Mouse (Mus musculus) cerebellum, adult 9-10 months (tissue): ENCODE measurements around the gene Cacng2.
A peak's percentile ranks its signal among the peaks of the same experiment; 100 is the strongest.
"Not testable (repeated sequence)": the region's sequence is repeated elsewhere in the genome, so short reads cannot be mapped to it uniquely, and the experiment has no call there.

Experiments used
- DNase-seq: peaks from one replicate; pipeline ENCODE4 v3.0.0; 2022

Cacng2 gene

DNA sequence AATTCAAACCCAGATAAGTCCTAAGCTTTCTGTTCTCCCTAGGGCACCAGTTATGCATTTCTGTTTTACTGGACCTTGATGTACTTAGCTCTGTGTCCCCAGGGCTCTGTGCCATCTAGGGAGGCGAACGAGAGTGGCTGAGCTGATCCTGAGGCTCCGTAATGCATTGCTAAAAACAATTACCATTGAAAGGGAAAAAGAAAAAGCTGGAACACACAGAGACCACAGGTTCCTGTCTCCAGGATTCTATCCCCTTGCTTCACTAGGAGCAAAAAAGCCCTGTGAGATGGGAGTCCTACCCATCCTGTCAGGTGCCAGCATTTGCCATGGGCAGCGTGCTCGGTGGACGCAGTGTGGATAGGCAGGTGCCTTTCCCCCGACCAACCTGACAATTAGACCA lies 38.4 kb downstream of the Cacng2 start:
- DNase-seq, result peak; percentile 55

DNA sequence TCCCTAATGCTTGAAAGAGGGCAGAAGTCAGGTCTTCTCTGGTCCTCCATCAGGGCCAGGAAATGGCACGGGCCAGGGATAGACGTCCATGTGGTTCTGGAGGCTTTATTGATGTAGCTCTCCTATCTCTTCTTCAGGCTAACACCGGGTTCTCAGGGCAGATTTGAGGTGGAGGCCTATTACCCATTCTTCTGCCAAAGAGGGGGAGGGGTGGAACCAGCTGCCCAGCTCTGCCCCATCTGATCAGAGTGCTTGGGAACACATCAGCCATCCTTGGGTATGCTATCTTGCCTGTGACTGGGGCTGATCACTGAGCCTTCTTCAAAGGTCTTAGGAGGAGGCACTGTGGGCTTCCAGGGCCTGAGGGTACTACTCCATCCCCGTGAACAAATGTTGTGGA lies 39.5 kb downstream of the Cacng2 start:
- DNase-seq, result peak; percentile 50

DNA sequence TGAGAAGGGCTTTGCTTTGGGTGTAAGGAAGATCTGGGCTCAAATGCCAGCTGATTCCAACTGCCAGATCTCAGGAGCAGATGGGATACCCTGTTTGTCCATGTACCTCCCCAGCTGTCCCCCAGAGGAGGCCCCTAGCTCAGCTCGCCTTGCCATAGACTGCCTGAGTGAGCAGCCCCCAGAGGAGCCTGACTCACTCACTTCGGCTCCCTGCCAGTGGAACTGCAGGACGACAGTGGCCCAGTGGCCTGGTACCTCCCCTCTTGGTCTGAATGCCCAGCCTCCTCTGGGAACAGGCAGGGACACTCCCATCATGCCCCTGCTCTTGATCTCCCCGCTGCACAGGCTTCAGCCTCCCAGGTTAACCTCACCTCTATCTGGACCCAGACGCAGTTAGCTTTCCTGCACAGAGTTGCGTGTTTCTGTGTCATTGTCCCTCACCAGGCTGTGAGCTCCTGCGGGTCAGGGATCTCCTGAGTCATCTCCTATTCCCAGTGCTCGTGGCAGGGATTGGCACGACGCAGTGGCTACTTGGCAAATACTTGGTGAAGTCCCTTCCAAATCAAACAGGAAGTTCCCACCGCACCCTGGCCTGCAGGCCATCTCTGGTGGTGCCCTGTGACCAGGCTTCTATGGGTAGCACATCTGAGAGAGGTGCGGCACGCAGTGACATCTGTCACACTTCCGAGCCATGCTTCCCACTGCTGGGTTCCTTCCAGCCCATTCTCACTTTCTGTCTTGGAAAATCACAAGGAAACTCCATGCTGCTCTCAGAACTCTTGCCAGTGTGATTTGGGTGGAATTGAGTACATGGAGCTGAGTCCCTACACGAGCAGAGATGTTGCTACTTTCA lies 40.8 kb downstream of the Cacng2 start:
- DNase-seq, result peak; percentile 66

DNA sequence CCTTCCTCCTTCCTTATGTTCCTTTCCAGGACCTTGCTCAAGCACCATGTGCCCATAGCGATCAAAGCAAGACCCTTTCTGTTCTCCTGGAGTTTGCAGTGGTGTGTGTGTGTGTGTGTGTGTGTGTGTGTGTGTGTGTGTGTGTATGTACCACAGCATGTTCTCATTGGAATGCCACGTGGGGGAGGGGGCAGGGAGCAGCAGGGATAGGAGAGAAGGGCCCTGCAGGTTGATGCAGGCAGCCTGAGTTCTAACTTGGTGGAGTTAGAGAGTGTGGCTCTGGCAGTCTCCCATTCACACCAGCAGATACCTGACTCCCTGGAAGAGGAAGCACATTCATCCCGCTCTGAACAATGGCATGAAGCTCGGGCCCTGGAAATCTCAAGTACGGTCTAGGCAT lies 41.6 kb downstream of the Cacng2 start:
- peak; percentile 41 for DNase-seq

DNA sequence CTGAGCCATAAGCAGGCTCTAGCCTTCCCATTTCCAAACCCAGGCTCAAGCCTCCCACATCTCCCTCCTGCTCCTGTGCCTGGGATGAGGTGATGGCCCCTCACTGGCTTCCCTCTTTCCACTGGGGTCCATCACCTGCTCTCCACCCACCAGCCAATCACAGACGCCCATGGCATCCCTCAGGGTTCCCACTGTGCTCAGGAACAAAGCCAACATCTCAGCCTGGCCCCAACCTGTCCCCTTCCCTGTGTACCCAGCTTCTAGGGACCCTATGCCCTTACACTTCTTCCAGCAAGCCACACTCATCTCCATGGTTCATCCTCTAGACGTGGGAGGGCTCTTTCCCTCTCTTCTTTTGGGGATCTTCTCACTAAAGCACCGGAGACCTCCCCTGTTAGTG lies 43.9 kb downstream of the Cacng2 start:
- DNase-seq, result no peak

DNA sequence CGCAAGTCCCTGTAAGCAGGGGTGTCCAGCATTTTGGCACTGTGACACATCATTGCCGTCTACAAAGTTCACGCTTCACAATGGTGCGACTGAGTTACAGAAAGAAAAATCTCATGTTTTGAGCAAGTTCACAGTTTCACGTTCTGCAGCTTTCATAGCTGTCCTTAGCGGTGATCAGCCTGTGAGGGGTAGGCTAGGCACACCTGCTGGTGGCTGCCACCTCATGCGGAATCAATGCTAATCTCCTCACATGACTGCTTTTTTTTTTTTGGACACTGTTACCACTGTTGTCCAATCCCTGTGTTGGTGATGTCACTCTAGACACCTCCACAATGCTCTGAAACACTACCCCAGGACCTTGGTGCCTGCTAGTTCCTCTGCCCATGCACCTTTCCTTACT lies 46.7 kb downstream of the Cacng2 start:
- DNase-seq, result no peak

DNA sequence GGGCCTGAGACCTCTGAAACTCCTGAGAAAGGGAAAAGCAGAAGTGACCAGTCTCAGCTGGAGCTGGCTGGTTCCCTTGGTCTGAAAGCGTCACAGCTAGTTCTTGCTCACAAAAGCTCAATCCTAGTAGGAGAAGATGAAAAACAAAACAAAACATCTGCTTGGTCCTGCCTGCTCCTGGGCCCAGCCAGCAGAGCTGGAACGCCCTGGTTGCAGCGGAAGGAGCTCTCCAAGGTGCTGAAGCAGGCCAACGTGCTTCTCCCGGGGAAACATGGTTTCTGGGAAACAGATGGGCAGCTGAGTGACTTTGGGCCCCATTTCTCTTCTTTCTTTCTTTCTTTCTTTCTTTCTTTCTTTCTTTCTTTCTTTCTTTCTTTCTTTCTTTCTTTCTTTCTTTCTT lies 53.4 kb downstream of the Cacng2 start:
- no peak for DNase-seq

DNA sequence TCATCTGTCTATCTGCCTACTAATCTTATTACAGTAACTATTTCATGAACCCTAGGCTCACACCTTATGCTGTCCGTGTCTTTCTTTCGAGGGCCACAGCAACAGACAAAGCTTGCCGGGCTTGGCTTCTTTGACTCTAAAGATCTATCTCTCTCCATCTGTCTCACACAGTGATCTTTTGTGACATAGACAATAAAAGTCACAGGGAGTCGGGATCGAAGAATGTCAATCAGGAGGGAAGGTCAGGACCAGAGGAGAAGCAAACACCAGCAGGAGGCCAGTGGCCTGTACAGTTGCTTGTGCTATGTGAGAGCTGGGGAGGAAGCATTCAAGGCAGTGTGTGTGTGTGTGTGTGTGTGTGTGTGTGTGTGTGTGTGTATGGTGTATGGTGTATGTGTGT lies 54.3 kb downstream of the Cacng2 start:
- DNase-seq, result no peak

DNA sequence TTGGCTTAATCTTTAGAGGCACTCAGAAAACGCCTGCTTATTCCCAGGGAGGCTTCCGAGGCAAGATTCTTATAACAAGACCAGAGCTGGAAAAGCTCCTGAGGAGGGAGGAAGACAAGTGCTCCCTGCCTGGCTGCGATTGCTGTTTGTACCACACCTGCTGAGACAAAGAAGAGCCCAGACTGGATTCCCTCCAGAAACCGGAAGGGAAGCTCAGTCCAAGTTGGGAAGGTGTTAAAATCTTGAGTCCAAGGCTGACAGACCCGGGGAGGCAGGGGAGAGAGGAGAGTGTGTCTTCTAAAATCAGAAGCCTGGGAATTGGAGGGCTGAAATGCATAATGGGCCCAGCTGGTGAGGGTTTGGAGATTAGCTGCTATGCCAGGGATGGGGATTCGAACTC lies 55.5 kb downstream of the Cacng2 start:
- peak; percentile 76 for DNase-seq

DNA sequence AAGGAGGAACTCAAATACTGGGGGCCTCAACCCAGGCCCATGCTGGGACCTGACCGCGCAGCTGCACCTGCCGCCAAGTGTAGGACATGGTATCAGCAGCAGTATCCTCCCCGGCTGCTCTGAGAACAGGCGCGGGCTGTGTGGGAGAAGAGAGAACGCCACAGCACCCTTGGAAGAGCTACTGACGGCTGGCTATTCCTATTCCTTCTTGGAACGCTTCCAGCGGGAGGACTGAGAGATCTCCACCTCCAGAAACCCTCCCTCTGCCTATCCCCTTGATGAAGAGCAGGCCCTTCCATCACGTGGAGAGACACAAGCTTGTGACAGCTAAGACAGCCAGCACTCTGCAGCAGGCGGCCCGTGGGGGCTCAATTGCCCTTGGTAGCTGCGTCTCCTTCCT lies 57.4 kb downstream of the Cacng2 start:
- DNase-seq, result no peak

DNA sequence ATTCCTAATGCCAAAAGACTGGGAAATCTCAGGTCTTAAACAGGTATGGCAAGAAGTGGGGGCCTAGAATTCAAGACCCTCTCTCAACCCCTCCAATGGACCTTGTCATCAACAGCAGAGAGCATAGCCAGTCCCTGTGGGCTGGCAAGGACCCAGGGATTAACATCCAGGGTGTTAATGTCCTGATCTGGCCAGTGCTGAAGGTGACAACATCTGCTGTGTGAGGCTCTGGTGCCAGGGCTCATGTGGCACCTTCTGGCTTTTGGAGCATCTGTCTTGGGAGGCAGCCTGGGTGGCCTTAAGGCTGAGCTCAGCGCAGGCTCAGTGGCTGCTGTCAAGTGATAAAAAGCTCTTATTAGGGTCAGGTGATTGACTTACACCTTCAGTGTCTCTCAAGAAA lies 62.9 kb downstream of the Cacng2 start:
- no peak for DNase-seq

DNA sequence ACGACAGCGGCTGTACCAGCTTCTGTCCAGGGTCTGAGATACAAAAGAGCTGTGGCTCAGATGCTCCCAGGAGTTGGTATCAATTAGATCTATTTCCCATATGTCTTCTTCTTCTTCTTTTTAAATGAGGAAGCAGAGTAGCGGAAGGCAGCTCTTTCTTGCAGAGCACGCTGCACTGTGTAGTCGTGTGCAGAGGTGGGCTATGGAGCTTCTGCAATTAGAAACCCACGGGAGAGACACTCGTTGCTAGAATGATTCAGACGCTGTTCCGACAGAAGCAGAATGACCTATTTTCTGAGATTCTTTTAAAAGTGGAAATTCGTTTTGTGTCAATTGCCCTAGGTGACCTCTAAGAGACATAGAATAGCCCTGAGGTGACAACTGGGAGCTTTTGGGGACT lies 69.1 kb downstream of the Cacng2 start:
- DNase-seq, result no peak

DNA sequence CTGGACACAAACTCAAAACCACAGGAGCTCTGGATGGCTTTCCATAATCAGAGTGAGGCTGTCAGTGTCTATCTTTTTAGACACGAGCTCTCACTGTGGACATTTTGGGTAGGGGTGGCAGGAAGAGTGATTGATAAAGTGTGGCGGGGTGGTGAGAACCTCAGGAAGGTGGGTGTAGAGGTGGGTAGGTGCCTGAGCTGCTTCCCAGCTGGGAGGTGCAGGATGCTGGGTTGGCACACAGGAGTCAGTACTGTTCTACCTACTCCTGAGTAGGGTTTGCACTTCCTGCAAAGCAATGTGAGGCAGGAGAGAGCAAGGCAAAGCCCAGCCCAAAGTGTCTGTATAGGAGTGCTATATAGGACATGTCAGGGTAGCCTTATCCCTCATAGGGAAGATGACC lies 69.9 kb downstream of the Cacng2 start:
- DNase-seq, result no peak

DNA sequence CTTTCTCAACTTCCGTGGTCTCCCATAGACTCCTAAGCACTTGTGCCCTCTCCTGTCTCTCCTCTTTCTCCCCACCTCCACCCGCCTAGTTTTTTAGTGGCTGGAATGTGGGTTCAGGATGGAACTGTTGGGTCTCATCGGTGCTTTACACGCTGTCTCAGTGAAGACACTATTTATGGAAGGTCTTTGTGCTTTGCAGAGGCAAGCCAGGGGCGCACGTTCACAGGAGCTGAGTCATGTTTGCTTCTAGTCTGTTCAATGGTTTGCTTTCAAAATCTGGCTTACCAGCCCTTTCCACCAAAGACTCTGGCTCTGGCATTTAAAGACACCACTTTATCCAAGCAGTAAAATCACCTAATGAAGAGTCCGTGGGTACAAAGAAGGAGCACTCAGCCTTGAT lies 74.0 kb downstream of the Cacng2 start:
- DNase-seq, result no peak

DNA sequence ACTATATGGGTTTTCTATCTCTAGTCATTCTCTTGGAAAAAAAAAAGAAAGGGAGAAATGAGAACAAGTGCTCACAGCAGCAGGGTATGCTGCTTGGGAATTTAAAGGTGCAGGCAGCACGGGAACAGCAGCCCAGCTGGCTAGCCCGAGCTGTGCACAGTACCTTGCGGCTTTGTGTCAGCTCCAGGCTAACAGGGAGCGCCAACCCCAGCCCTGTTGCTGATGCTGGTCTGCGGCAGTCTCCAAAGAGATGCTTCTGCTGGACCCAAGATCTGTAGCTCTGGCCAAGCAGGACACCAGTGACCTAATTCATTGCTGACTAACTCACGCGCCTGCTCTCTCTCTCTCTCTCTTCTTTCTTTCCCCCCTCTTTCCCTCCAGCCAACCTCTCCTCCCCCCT lies 74.5 kb downstream of the Cacng2 start:
- peak; percentile 63 for DNase-seq

DNA sequence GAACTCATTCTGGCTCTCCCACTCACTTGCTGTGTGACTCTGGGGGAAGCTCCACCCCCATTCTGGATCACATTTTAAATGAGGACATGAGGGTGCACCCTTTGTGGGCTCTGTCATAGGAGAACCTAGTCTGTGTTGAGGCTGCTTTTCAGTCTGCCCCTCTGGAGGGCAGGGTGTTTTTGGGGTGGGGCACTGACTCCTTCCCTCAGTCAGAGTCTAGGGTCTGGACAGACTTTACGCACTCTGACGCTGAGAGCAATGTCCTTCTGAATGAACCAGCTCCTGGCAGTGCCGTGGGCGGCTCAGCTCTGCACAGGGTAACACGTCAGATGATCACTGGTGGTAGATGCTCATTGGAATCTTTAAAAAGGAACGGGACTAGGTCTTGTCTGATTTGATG lies 75.0 kb downstream of the Cacng2 start:
- no peak for DNase-seq

DNA sequence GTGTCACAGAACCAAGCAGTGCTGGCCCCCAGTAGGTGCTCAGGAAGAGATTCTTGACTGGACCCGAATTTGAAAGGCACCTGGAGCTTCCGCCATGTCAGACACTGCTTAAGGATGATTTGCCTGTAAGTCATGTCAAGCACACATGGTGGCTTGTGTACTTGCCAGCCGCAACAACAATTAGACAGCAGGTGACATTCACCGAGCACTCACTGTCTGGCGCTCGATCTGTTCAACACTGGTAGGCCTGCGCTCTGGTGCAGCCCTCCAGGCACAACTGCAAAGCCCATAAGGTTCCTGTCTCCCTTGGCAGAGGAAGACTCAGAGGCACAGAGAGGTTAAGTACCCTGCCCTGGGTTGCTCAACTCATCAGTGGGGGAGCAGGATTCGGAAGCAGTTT lies 77.1 kb downstream of the Cacng2 start:
- no peak for DNase-seq

DNA sequence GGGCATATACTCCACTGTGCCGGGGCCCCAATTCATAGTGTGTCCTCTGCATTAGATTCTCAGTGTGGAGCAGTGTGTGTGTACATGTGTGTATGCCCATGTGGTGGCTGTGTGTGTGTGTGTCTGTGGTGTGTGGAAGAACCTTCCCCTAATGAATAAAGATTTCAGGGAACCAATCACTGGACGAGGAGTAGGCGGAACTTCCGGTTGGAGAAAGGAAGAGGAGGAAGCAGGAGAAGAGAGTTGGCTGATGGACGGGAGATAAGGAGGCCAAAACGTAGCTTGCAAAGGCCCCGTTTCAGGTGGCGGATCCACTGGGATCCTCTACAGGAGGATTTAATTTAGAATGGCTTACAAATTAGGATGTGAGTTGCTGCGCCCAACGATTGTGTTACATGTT lies 82.2 kb downstream of the Cacng2 start:
- no peak for DNase-seq

DNA sequence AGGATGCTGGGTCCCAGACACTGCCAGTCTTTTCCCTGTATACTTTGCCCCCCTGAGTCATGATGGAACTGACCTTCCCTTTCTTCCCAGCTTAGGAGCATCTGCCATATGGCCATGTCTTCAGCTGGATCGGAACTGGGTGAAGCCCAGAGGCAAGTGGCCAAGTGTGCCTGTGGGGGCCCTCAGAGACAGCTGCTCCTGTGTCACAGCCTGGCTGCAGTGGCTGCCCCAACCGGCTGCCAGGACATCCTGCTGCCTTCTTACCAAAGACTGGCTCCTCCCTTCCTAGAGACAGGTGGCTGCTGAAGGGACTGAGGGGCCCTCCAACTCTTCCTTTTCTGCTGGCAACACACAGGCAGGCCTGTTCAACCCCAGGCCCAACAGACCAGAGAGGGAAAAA lies 83.2 kb downstream of the Cacng2 start:
- peak; percentile 96 for DNase-seq

DNA sequence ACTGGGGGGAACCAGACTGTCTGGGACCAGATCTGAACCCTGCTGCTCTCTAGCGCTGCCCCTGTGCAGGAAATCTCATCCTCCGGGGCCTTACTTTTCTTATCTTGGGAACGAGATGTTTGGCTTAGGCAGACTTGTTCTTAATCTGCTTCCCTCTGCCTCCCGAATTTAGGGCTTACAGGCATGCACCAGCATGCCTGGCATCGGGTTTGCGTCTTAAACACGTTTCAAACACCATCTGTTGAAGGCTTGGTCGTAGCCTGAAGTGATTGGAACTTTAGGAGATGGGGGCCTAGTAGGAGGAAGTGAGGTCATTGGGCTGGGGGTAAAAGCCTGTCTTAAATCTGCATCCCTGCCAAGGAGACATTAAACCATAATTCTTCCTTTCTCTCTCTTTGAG lies 89.9 kb downstream of the Cacng2 start:
- DNase-seq, result no peak

DNA sequence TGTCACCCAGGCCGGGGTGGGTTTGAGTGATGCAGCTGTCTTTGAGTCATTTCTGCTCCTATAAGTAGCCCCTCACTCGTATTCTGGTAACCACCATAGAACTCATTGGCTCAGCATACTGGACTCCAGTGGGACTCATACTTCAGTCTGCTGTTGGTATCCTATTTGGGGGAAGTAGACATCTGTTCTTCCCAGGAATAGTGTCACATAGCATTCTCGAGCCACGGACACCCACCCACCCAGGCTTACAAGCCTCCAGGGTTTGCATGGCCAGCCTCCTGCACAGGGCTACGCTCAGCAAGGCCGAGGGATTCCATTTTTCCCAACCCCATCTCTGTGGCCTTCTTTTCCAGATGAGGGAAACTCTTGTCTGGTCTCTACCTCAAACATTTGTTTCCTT lies 93.3 kb downstream of the Cacng2 start:
- DNase-seq, result no peak

DNA sequence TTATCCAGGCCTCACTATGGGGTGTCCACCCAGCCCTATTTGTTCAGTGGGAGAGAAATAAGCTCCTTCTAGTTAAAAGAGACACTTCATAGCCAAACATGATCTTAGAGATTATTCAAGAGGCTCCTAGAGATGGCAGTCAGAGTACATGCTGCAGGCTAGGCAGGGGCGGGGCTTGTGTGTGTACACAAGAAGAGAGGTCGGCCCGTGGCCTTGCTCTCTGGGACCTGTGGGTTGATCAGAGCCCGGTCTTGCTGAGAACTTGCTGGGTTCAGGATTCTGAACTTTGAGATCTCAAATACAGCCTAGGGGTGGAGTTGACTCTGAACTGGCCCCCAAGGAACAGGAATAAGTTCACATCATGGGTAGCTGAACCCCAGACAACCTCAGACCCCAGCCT lies 95.6 kb downstream of the Cacng2 start:
- DNase-seq, result no peak

DNA sequence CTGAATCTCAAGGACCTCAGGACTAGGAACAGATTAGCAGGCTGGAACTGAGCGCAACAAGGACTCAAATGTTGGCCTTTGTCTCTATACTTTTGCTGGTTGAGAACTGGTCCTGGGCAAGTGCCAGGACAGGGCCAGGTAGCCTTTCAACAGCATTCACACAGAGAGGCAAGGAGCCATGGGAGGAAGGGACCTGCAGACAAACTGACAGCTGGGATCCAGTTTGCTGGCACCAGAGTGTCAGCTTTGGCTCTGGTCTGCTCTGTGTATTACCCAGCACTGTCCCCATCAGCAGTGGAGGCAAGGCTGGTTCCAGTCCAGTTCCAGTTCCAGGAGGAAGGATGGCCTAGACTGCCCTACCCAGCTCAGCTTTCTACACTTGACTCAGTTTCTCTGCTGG lies 105.8 kb downstream of the Cacng2 start:
- peak; percentile 69 for DNase-seq

DNA sequence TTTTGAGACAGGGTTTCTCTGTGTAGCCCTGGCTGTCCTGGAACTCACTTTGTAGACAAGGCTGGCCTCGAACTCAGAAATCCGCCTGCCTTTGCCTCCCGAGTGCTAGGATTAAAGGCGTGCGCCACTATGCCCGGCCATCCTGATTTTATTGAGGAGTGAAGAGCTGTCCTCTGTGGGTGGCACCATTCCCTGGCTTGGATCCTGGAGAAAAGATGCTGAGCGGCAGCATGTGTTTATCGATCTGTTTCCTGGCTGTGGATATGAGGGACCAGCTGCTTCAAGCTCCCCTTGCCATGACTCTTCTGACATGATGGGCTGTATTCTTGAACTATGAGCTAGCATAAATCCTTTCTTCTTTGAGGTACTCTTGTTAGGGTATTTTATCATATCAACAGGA lies 111.6 kb downstream of the Cacng2 start:
- DNase-seq, result not testable (repeated sequence)

DNA sequence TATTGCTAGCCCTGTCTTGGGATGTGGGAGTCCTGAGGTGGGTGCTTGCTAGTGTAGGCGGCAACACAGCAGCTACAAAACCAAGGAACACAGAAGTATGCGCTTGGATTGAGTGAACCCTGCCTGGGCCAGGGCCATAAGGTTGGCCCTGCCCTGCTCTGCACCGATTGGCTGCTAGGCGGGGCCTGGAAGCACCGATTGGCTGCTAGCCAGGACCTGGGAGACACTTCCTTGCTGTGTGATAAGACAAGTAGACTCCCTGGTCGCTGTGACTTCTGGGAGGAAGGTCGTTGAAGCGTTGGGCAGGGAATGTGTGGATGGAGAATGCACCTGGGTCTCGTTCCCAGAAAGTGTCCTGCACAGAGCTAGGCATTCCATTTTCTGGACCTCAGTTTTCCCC lies 115.9 kb downstream of the Cacng2 start:
- no peak for DNase-seq
